Mouse (Mus musculus): ENCODE results near the gene Stim2.

GRCm38 (mm10) chr5:54079997-54080396, 81.7 kb downstream of the Stim2 start:
- TF ChIP-seq GATA1 (IDR thresholded peaks at IDR 0.05; ENCODE audit: borderline replicate concordance, low read length) (no peak), FLI1 (IDR thresholded peaks at IDR 0.05; ENCODE audit: low read length) (no peak)

Measured in megakaryocyte, embryonic 14.5 days (primary cell).